Mouse (Mus musculus) megakaryocyte, embryonic 14.5 days (primary cell): ENCODE measurements around the gene Upp2. TPM values are rescaled to one million over a fixed set of nuclear protein-coding genes. Genes with fewer than 3 reads are reported as not detected.

Experiments used
- H3K27me3 ChIP-seq: replicated peaks from 2 replicates; pipeline ENCODE3; 2012; ENCODE audit warnings: inconsistent platforms
- H3K36me3 ChIP-seq: replicated peaks from 2 replicates; pipeline ENCODE3; 2012; ENCODE audit warnings: low read length, inconsistent platforms, mixed read lengths
- H3K4me1 ChIP-seq: 2 replicates; pipeline ENCODE4 v1.6.1; 2012; ENCODE audit warnings: inconsistent platforms
- H3K4me3 ChIP-seq: replicated peaks from 2 replicates; pipeline ENCODE3; 2012; ENCODE audit warnings: moderate library complexity, mild to moderate bottlenecking, inconsistent platforms
- H3K9me3 ChIP-seq: 2 replicates; pipeline ENCODE4 v1.6.1; 2012; ENCODE audit warnings: inconsistent platforms
- FLI1 ChIP-seq: IDR thresholded peaks from 2 replicates; pipeline ENCODE4 v1.6.1; 2012; ENCODE audit warnings: low read length, inconsistent platforms, mixed read lengths
- GATA1 ChIP-seq: IDR thresholded peaks from 3 replicates; pipeline ENCODE4 v1.6.1; 2012; ENCODE audit warnings: mixed read lengths, low read length, inconsistent platforms, borderline replicate concordance
- polyA plus RNA-seq: library from polyadenylated mRNA; stranded (reverse); fragments of >175 nt; gene quantifications from 2 replicates; pipeline ENCODE4 v1.2.3, GENCODE M21; 2012; ENCODE audit warnings: low replicate concordance; ENCODE audit not compliant: insufficient read depth

The Upp2 gene
- polyA plus RNA-seq, 1 experiment, result not detected

DNA sequence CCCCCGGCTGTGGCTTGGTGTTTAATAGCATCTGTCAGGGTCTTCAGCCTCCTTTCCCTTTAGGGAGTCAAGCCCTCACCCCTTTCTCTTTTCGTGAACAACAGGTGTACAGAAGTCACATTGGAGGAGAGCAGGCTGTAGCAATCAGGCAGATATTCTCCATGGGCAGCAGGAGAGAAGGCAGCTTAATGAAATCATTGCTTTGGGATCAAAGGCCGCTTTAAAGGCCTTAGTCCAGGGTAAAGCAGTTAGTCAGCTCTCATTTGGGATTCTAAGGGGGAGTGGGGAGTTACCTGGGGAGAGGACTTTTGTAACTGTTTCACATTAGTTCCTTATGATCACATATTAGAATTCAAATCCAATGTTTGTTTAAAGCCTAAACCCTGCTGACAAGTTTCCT, 150.8 kb downstream of the Upp2 start:
- Histone ChIP-seq H3K4me3 (no peak overlapping the region), H3K4me1 (no peaks in the 10 kb centered on the region), H3K9me3 (peaks cover 25% of the 10 kb centered on the region), H3K27me3 (no peaks in the 10 kb centered on the region), H3K36me3 (no peaks in the 10 kb centered on the region)
- TF ChIP-seq GATA1, result no peak
- no peak for TF ChIP-seq FLI1

DNA sequence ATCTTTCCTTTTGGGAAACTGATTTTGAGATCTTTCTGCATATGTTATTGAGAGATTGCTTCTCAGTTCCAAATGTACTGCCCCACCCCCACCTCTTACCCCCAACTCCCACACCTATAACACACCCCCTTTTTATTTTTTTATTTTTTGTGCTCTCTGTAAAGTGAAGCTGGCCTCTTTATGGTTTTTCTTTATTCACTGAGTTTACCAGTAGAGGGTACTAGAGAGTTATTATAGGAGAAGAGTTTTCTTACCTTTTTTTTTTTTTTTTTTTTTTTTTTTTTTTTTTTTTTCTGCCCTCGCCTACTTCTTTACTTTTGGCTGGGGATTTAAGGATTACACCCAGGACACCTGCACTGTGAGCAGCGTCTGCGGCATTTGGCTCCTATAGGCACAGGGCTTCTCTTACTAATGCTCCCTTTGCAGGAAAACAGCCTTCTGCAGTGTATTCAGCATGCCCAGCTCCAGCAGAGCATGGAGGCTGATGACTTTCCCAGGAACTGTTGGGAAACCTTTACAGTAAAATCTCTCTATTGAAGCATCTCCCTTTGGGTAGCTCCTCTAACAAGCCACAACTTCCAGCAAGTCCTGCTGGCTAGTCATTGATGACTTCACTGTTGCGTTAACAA, 170.2 kb downstream of the Upp2 start:
- H3K36me3 ChIP-seq, result no peaks in the 10 kb centered on the region
- no peaks in the 10 kb centered on the region for H3K4me1 ChIP-seq
- peaks cover 10% of the 10 kb centered on the region; the same call in 1 of the 2 replicates for H3K9me3 ChIP-seq
- no peak for TF ChIP-seq GATA1
- no peak for TF ChIP-seq FLI1
- H3K27me3 ChIP-seq, result no peaks in the 10 kb centered on the region
- no peak overlapping the region for H3K4me3 ChIP-seq

DNA sequence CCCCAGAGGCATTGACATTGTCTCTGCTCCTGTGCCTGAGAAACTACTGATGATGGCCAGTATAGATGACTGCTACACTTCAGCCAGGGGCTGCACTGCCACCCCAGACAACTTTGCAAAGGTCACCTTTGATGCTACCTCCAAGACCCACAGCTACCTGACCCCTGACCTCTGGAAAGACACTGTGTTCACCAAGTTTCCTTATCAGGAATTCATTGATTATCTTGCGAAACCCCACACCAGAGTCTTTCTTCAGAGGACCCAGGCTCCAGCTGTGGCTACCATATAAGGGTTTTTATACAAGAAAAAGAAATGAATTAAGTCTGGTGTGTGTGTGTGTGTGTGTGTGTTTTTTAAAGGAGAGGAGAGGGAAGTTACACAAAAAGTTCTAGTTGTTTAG, 174.1 kb downstream of the Upp2 start:
- Histone ChIP-seq H3K4me3 (no peak overlapping the region), H3K27me3 (no peaks in the 10 kb centered on the region), H3K9me3 (peaks cover 17% of the 10 kb centered on the region), H3K36me3 (no peaks in the 10 kb centered on the region), H3K4me1 (no peaks in the 10 kb centered on the region)
- TF ChIP-seq FLI1, result no peak
- TF ChIP-seq GATA1, result no peak

GRCm38 (mm10) chr2:58742026-58742425, 174.9 kb downstream of the Upp2 start:
- Histone ChIP-seq H3K4me1 (no peaks in the 10 kb centered on the region), H3K36me3 (no peaks in the 10 kb centered on the region), H3K4me3 (no peak overlapping the region), H3K27me3 (no peaks in the 10 kb centered on the region), H3K9me3 (peaks cover 17% of the 10 kb centered on the region)
- TF ChIP-seq FLI1 (no peak), GATA1 (no peak)

- no peak overlapping the region for H3K4me3 ChIP-seq
- H3K36me3 ChIP-seq, result no peaks in the 10 kb centered on the region
- H3K27me3 ChIP-seq, result no peaks in the 10 kb centered on the region
- no peaks in the 10 kb centered on the region for H3K4me1 ChIP-seq
- H3K9me3 ChIP-seq, result peaks cover 23% of the 10 kb centered on the region
- no peak for TF ChIP-seq FLI1
- no peak for TF ChIP-seq GATA1
Observed at GRCm38 (mm10) chr2:58743446-58743845, 176.3 kb downstream of the Upp2 start.

DNA sequence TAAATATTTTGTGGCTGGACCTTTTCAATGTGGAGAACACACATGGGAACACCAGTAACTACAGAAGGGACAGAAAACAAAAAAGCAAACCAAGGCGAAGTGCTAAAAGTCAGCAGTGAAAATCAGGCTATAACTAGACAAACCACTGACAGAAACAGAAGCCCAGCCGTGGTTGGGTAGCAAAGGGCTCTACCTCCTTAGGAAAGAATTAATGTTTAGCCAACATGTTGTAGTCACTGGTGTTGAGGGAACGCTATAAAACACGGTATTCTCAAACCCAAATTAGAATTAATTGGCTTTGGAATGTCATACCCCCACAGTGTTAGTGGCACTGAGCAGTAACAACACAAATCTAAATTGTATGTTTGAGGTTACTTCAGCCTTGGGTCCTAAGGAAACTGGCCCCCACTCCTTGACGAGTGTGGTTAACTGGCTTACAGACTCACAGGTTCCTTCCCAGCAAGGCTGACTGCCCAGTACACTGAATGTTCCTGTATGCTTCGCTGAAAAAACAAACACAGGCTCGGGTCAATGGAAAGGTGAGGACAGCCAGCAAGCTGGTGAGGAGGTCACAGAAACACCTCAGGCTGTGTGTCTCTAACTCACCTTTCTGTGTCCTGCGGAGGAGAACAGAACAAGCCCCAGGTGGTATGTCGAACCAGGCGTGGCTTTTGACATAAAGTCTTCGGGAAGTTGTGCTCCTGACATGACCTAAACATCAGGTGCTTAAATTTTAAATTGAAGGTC, 180.6 kb downstream of the Upp2 start:
- H3K27me3 ChIP-seq, result no peaks in the 10 kb centered on the region
- TF ChIP-seq GATA1 (no peak), FLI1 (no peak)
- peaks cover 24% of the 10 kb centered on the region for H3K9me3 ChIP-seq
- H3K36me3 ChIP-seq, result no peaks in the 10 kb centered on the region
- H3K4me3 ChIP-seq, result no peak overlapping the region
- H3K4me1 ChIP-seq, result no peaks in the 10 kb centered on the region

DNA sequence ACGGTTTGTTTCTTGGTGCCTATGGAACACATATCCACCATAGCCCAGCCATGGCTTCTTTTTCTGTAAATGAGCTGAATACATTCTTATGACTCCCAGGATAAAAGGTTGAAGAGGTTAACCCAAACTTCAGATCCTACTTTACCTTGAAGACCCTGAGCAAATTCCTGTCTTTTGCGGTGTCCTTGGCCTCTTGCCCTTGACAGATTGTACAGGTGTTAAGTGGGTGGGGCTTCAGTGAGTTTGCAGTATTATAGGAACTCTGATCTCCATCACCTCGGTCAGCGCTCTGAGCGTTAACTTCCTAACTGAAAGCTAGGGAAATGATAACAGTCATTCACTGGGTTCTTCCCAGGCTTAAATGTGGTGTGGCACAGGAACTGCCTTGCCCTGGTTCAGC, 181.2 kb downstream of the Upp2 start:
- Histone ChIP-seq H3K9me3 (peaks cover 18% of the 10 kb centered on the region; the same call in 1 of the 2 replicates), H3K36me3 (no peaks in the 10 kb centered on the region), H3K27me3 (no peaks in the 10 kb centered on the region), H3K4me3 (no peak overlapping the region), H3K4me1 (no peaks in the 10 kb centered on the region)
- TF ChIP-seq GATA1 (no peak), FLI1 (no peak)

- TF ChIP-seq GATA1 (no peak), FLI1 (no peak)
- H3K4me3 ChIP-seq, result no peak overlapping the region
- no peaks in the 10 kb centered on the region for H3K4me1 ChIP-seq
- H3K9me3 ChIP-seq, result peaks cover 6% of the 10 kb centered on the region; the same call in 1 of the 2 replicates
- no peaks in the 10 kb centered on the region for H3K36me3 ChIP-seq
- H3K27me3 ChIP-seq, result no peaks in the 10 kb centered on the region
Observed at GRCm38 (mm10) chr2:58752891-58753290, 185.8 kb downstream of the Upp2 start.

- no peak for TF ChIP-seq FLI1
- no peak for TF ChIP-seq GATA1
- peaks cover 6% of the 10 kb centered on the region for H3K9me3 ChIP-seq
Observed at GRCm38 (mm10) chr2:58754736-58755135, 187.6 kb downstream of the Upp2 start.

GRCm38 (mm10) chr2:58758081-58758480, 191.0 kb downstream of the Upp2 start:
- peaks cover 6% of the 10 kb centered on the region for H3K9me3 ChIP-seq
- no peaks in the 10 kb centered on the region for H3K4me1 ChIP-seq
- H3K4me3 ChIP-seq, result no peak overlapping the region
- no peaks in the 10 kb centered on the region for H3K27me3 ChIP-seq
- no peak for TF ChIP-seq GATA1
- TF ChIP-seq FLI1, result no peak
- no peaks in the 10 kb centered on the region for H3K36me3 ChIP-seq

More at GRCm38 (mm10) chr2:58754736-58755135, 187.6 kb downstream of the Upp2 start:
- Histone ChIP-seq H3K4me1 (no peaks in the 10 kb centered on the region), H3K4me3 (no peak overlapping the region), H3K27me3 (no peaks in the 10 kb centered on the region), H3K36me3 (no peaks in the 10 kb centered on the region)
